Mouse (Mus musculus): Measurements from ENCODE around the gene Farsb. TPM values are rescaled to one million over a fixed set of nuclear protein-coding genes. Genes with fewer than 3 reads are reported as not detected.

The Farsb gene
- polyA plus RNA-seq, 1 experiment from 2014 or later = 137 TPM

DNA sequence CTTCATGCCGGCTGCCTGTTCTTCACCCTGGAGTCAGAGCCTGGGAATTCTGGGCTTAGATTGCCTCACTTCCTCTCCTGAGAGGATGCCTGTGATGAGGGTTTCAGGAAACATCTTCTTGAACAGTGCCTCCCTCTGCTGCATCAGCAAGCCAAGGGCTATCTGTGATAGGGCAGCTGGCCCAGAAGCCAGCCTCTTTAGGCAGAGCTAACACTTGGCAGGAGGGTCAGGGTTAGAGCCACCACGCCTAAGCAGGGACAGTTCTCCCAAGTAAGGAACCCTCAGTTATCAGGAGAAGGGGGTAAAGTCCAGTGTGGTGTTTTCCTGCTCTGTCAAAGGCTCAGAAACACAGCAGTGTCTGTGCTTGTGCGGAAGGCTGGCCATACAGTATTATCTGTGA lies 88.9 kb downstream of the Farsb start:
- H3K4me3 ChIP-seq (ENCODE audit: low read depth, low read length) = no peak overlapping the region
- H3K27ac ChIP-seq (ENCODE audit: low read length) = no peak overlapping the region
- no peaks in the 10 kb centered on the region for H3K4me1 ChIP-seq (ENCODE audit: control insufficient read depth, insufficient read depth, low read length)
- no peak for ATAC-seq (ENCODE audit: insufficient number of reproducible peaks, insufficient read depth, low FRiP score, low read depth)
- no peaks in the 10 kb centered on the region for H3K9me3 ChIP-seq (ENCODE audit: control insufficient read depth, low read depth, low read length)
- H3K27me3 ChIP-seq (ENCODE audit: control insufficient read depth, insufficient read depth, low read length) = no peaks in the 10 kb centered on the region
- 67% methylated on average over 3 of the region's 3 CpGs for WGBS
- no peak overlapping the region for H3K9ac ChIP-seq (replicated peaks; ENCODE audit: low read depth, low read length)
- no peaks in the 10 kb centered on the region for H3K36me3 ChIP-seq (ENCODE audit: control insufficient read depth, insufficient read depth, low read length)
- no peak overlapping the region for H3K4me2 ChIP-seq (replicated peaks; ENCODE audit: low read depth, low read length)

GRCm38 (mm10) chr1:78396320-78396913 lies 92.3 kb downstream of the Farsb start:
- no peaks in the 10 kb centered on the region for H3K27me3 ChIP-seq (ENCODE audit: control insufficient read depth, insufficient read depth, low read length)
- H3K36me3 ChIP-seq (ENCODE audit: control insufficient read depth, insufficient read depth, low read length) = no peaks in the 10 kb centered on the region
- no peaks in the 10 kb centered on the region for H3K4me1 ChIP-seq (ENCODE audit: control insufficient read depth, insufficient read depth, low read length)
- 48% methylated on average over 8 of the region's 8 CpGs for WGBS
- H3K9me3 ChIP-seq (ENCODE audit: control insufficient read depth, low read depth, low read length) = no peaks in the 10 kb centered on the region
- no peak for ATAC-seq (ENCODE audit: insufficient number of reproducible peaks, insufficient read depth, low FRiP score, low read depth)
- H3K4me2 ChIP-seq (replicated peaks; ENCODE audit: low read depth, low read length) = no peak overlapping the region
- H3K27ac ChIP-seq (ENCODE audit: low read length) = no peak overlapping the region
- H3K9ac ChIP-seq (replicated peaks; ENCODE audit: low read depth, low read length) = no peak overlapping the region
- no peak overlapping the region for H3K4me3 ChIP-seq (ENCODE audit: low read depth, low read length)

DNA sequence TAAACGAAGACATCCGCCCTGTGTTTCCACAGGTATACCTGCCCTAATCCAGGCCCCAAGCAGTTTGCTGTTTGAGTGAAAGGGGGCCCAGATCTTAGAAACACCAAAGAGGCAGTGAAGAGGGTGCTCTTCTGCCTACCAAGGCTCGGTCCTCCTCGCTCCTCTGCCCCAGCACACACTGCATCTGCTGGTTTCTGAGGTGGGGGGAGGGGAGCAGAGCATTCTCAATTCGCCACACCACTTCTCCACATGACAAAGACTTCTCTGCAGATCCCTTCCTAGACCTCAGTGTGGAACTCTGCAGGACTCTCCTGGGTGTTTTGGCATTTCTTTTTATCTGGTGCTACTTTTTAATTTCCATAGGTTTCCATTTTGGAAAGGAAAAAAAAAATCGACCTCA lies 93.0 kb downstream of the Farsb start:
- Histone ChIP-seq H3K36me3 (ENCODE audit: control insufficient read depth, insufficient read depth, low read length) (no peaks in the 10 kb centered on the region), H3K4me3 (ENCODE audit: low read depth, low read length) (no peak overlapping the region), H3K9ac (replicated peaks; ENCODE audit: low read depth, low read length) (no peak overlapping the region), H3K4me2 (replicated peaks; ENCODE audit: low read depth, low read length) (no peak overlapping the region), H3K9me3 (ENCODE audit: control insufficient read depth, low read depth, low read length) (no peaks in the 10 kb centered on the region), H3K27ac (ENCODE audit: low read length) (no peak overlapping the region), H3K4me1 (ENCODE audit: control insufficient read depth, insufficient read depth, low read length) (no peaks in the 10 kb centered on the region), H3K27me3 (ENCODE audit: control insufficient read depth, insufficient read depth, low read length) (no peaks in the 10 kb centered on the region)
- ATAC-seq (ENCODE audit: insufficient number of reproducible peaks, insufficient read depth, low FRiP score, low read depth) = no peak
- WGBS = 38% methylated on average over 6 of the region's 6 CpGs

GRCm38 (mm10) chr1:78395191-78395735 lies 93.4 kb downstream of the Farsb start:
- no peak overlapping the region for H3K4me2 ChIP-seq (replicated peaks; ENCODE audit: low read depth, low read length)
- H3K9ac ChIP-seq (replicated peaks; ENCODE audit: low read depth, low read length) = no peak overlapping the region
- no peaks in the 10 kb centered on the region for H3K36me3 ChIP-seq (ENCODE audit: control insufficient read depth, insufficient read depth, low read length)
- no peak for ATAC-seq (ENCODE audit: insufficient number of reproducible peaks, insufficient read depth, low FRiP score, low read depth)
- H3K4me3 ChIP-seq (ENCODE audit: low read depth, low read length) = no peak overlapping the region
- WGBS = 60% methylated on average over 8 of the region's 8 CpGs
- H3K4me1 ChIP-seq (ENCODE audit: control insufficient read depth, insufficient read depth, low read length) = no peaks in the 10 kb centered on the region
- no peak overlapping the region for H3K27ac ChIP-seq (ENCODE audit: low read length)
- H3K27me3 ChIP-seq (ENCODE audit: control insufficient read depth, insufficient read depth, low read length) = no peaks in the 10 kb centered on the region
- no peaks in the 10 kb centered on the region for H3K9me3 ChIP-seq (ENCODE audit: control insufficient read depth, low read depth, low read length)

- no peaks in the 10 kb centered on the region for H3K4me1 ChIP-seq (ENCODE audit: control insufficient read depth, insufficient read depth, low read length)
- no peaks in the 10 kb centered on the region for H3K27me3 ChIP-seq (ENCODE audit: control insufficient read depth, insufficient read depth, low read length)
- H3K36me3 ChIP-seq (ENCODE audit: control insufficient read depth, insufficient read depth, low read length) = no peaks in the 10 kb centered on the region
- no peaks in the 10 kb centered on the region for H3K9me3 ChIP-seq (ENCODE audit: control insufficient read depth, low read depth, low read length)
- no peak overlapping the region for H3K27ac ChIP-seq (ENCODE audit: low read length)
- no peak for ATAC-seq (ENCODE audit: insufficient number of reproducible peaks, insufficient read depth, low FRiP score, low read depth)
- no peak overlapping the region for H3K4me3 ChIP-seq (ENCODE audit: low read depth, low read length)
- H3K9ac ChIP-seq (replicated peaks; ENCODE audit: low read depth, low read length) = no peak overlapping the region
- H3K4me2 ChIP-seq (replicated peaks; ENCODE audit: low read depth, low read length) = no peak overlapping the region
- 36% methylated on average over 3 of the region's 3 CpGs for WGBS
Observed at GRCm38 (mm10) chr1:78388848-78389247, 99.8 kb downstream of the Farsb start.

GRCm38 (mm10) chr1:78387854-78388253 lies 100.8 kb downstream of the Farsb start:
- H3K9me3 ChIP-seq (ENCODE audit: control insufficient read depth, low read depth, low read length) = no peaks in the 10 kb centered on the region
- no peaks in the 10 kb centered on the region for H3K27me3 ChIP-seq (ENCODE audit: control insufficient read depth, insufficient read depth, low read length)
- no peaks in the 10 kb centered on the region for H3K4me1 ChIP-seq (ENCODE audit: control insufficient read depth, insufficient read depth, low read length)
- no peak overlapping the region for H3K4me3 ChIP-seq (ENCODE audit: low read depth, low read length)
- no peak overlapping the region for H3K9ac ChIP-seq (replicated peaks; ENCODE audit: low read depth, low read length)
- no peaks in the 10 kb centered on the region for H3K36me3 ChIP-seq (ENCODE audit: control insufficient read depth, insufficient read depth, low read length)
- no peak for ATAC-seq (ENCODE audit: insufficient number of reproducible peaks, insufficient read depth, low FRiP score, low read depth)
- 65% methylated on average over 4 of the region's 4 CpGs for WGBS
- no peak overlapping the region for H3K27ac ChIP-seq (ENCODE audit: low read length)
- no peak overlapping the region for H3K4me2 ChIP-seq (replicated peaks; ENCODE audit: low read depth, low read length)

GRCm38 (mm10) chr1:78380950-78381349 lies 107.7 kb downstream of the Farsb start:
- Histone ChIP-seq H3K4me1 (ENCODE audit: control insufficient read depth, insufficient read depth, low read length) (no peaks in the 10 kb centered on the region), H3K9me3 (ENCODE audit: control insufficient read depth, low read depth, low read length) (no peaks in the 10 kb centered on the region), H3K27ac (ENCODE audit: low read length) (no peak overlapping the region), H3K27me3 (ENCODE audit: control insufficient read depth, insufficient read depth, low read length) (no peaks in the 10 kb centered on the region), H3K36me3 (ENCODE audit: control insufficient read depth, insufficient read depth, low read length) (no peaks in the 10 kb centered on the region), H3K4me3 (ENCODE audit: low read depth, low read length) (no peak overlapping the region), H3K4me2 (replicated peaks; ENCODE audit: low read depth, low read length) (no peak overlapping the region), H3K9ac (replicated peaks; ENCODE audit: low read depth, low read length) (no peak overlapping the region)
- no peak for ATAC-seq (ENCODE audit: insufficient number of reproducible peaks, insufficient read depth, low FRiP score, low read depth)
- 95% methylated on average over 4 of the region's 4 CpGs for WGBS

GRCm38 (mm10) chr1:78375058-78375457 lies 113.6 kb downstream of the Farsb start:
- no peak overlapping the region for H3K4me2 ChIP-seq (replicated peaks; ENCODE audit: low read depth, low read length)
- no peak for ATAC-seq (ENCODE audit: insufficient number of reproducible peaks, insufficient read depth, low FRiP score, low read depth)
- H3K4me3 ChIP-seq (ENCODE audit: low read depth, low read length) = no peak overlapping the region
- no peaks in the 10 kb centered on the region for H3K27me3 ChIP-seq (ENCODE audit: control insufficient read depth, insufficient read depth, low read length)
- H3K9me3 ChIP-seq (ENCODE audit: control insufficient read depth, low read depth, low read length) = no peaks in the 10 kb centered on the region
- peaks cover 5% of the 10 kb centered on the region; the same call in 1 of the 2 replicates for H3K4me1 ChIP-seq (ENCODE audit: control insufficient read depth, insufficient read depth, low read length)
- 93% methylated on average over 3 of the region's 3 CpGs for WGBS
- no peak overlapping the region for H3K9ac ChIP-seq (replicated peaks; ENCODE audit: low read depth, low read length)
- H3K27ac ChIP-seq (ENCODE audit: low read length) = no peak overlapping the region
- H3K36me3 ChIP-seq (ENCODE audit: control insufficient read depth, insufficient read depth, low read length) = no peaks in the 10 kb centered on the region

DNA sequence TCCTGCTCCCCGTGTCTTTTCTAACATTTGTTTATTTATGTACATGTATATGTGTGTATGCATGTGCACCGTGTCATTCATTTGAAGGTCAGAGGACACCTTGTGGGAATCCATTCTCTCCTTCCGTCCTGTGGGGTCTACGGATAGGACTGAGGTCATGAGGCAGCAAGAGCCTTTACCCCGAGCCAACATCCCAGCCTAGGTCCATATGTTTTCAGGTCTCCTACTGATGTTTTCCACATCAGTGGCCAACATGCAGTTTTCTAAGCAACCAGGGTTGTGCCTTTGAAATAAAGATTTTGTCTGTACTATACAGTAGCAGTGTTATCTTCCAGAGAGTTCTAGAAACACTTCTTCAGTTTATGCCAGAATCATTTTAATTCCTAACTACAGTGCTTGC lies 114.9 kb downstream of the Farsb start:
- Histone ChIP-seq H3K4me2 (replicated peaks; ENCODE audit: low read depth, low read length) (no peak overlapping the region), H3K27me3 (ENCODE audit: control insufficient read depth, insufficient read depth, low read length) (no peaks in the 10 kb centered on the region), H3K4me3 (ENCODE audit: low read depth, low read length) (no peak overlapping the region), H3K36me3 (ENCODE audit: control insufficient read depth, insufficient read depth, low read length) (no peaks in the 10 kb centered on the region), H3K27ac (ENCODE audit: low read length) (no peak overlapping the region), H3K9me3 (ENCODE audit: control insufficient read depth, low read depth, low read length) (no peaks in the 10 kb centered on the region), H3K9ac (replicated peaks; ENCODE audit: low read depth, low read length) (no peak overlapping the region), H3K4me1 (ENCODE audit: control insufficient read depth, insufficient read depth, low read length) (peaks cover 5% of the 10 kb centered on the region; the same call in 1 of the 2 replicates)
- no peak for ATAC-seq (ENCODE audit: insufficient number of reproducible peaks, insufficient read depth, low FRiP score, low read depth)
- 88% methylated on average over 5 of the region's 5 CpGs for WGBS
